Mouse (Mus musculus) CH12.LX (cell line): Measurements from ENCODE around the gene Pgm5. TPM values are rescaled to one million over a fixed set of nuclear protein-coding genes. Genes with fewer than 3 reads are reported as not detected.

Source experiments
- DNase-seq: peaks from one replicate; pipeline ENCODE4 v3.0.0-alpha.2; 2013; ENCODE audit errors: extremely low read depth
- H3K27ac ChIP-seq: 2 replicates; pipeline ENCODE4 v1.5.1; 2012; ENCODE audit warnings: low read depth, mild to moderate bottlenecking, control low read depth, moderate library complexity; ENCODE audit not compliant: insufficient read depth
- H3K27me3 ChIP-seq: replicated peaks from 2 replicates; pipeline ENCODE3; 2012; ENCODE audit warnings: inconsistent platforms
- H3K36me3 ChIP-seq, 2 experiments: replicated peaks in 1 of 2; 2 replicates each; pipeline versions ENCODE3 to v1.6.1; 2012; ENCODE audit warnings: inconsistent platforms in 1 of 2, low read length in 1 of 2, mild to moderate bottlenecking in 1 of 2, mixed read lengths in 1 of 2, moderate library complexity in 1 of 2; ENCODE audit not compliant: control insufficient read depth in 1 of 2, insufficient read depth in 1 of 2
- H3K4me1 ChIP-seq, 2 experiments: 2 replicates each; pipeline ENCODE4 v1.6.1; 2012; ENCODE audit warnings: inconsistent platforms in 1 of 2, moderate library complexity in 1 of 2; ENCODE audit not compliant: insufficient read depth in 2 of 2, control insufficient read depth in 1 of 2
- H3K4me2 ChIP-seq: 2 replicates; pipeline ENCODE4 v1.6.1; 2012; ENCODE audit warnings: low read depth, mild to moderate bottlenecking, control low read depth; ENCODE audit not compliant: poor library complexity, insufficient read depth, severe bottlenecking
- H3K4me3 ChIP-seq, 3 experiments: fragments of 150-350 bp in 1 of 3; sonication (generic) in 1 of 3; replicated peaks in 1 of 3; 2 replicates each; pipeline versions ENCODE3 to v1.5.1; 2011 to 2012; ENCODE audit warnings: low read depth in 2 of 3, low read length in 2 of 3, mild to moderate bottlenecking in 2 of 3, moderate library complexity in 2 of 3, control low read depth in 1 of 3, improper control_type of control experiment in 1 of 3, inconsistent platforms in 1 of 3, mixed read lengths in 1 of 3; ENCODE audit not compliant: poor library complexity in 1 of 3
- H3K79me2 ChIP-seq: replicated peaks from 2 replicates; pipeline ENCODE4 v1.6.1; 2012; ENCODE audit warnings: mild to moderate bottlenecking, moderate library complexity; ENCODE audit not compliant: control insufficient read depth, poor library complexity, insufficient read depth, severe bottlenecking; ENCODE audit errors: extremely low read depth
- H3K9ac ChIP-seq: 2 replicates; pipeline ENCODE4 v1.6.1; 2012; ENCODE audit warnings: low read depth, mild to moderate bottlenecking, control low read depth, moderate library complexity; ENCODE audit not compliant: insufficient read depth
- H3K9me3 ChIP-seq: replicated peaks from 2 replicates; pipeline ENCODE3; 2012; ENCODE audit warnings: low read length, inconsistent platforms, mixed read lengths
- BHLHE40 ChIP-seq: IDR thresholded peaks from 2 replicates; pipeline ENCODE4 v1.6.1; 2011; ENCODE audit warnings: mild to moderate bottlenecking, low read depth, low read length, improper control_type of control experiment
- CTCF ChIP-seq, 2 experiments: IDR thresholded peaks in 1 of 2; conservative IDR thresholded peaks in 1 of 2; 2 replicates each; pipeline ENCODE4 v1.5.1; 2011 to 2012; ENCODE audit warnings: low read depth in 2 of 2, low read length in 2 of 2, improper control_type of control experiment in 1 of 2, inconsistent platforms in 1 of 2, mild to moderate bottlenecking in 1 of 2, moderate library complexity in 1 of 2
- EP300 ChIP-seq: IDR thresholded peaks from 2 replicates; pipeline ENCODE4 v1.6.1; 2011; ENCODE audit warnings: low read length, improper control_type of control experiment
- ETS1 ChIP-seq: conservative IDR thresholded peaks from 2 replicates; pipeline ENCODE4 v1.6.1; 2012; ENCODE audit warnings: low read depth, mild to moderate bottlenecking, inconsistent platforms, low read length, improper control_type of control experiment, moderate library complexity
- JUN ChIP-seq: IDR thresholded peaks from 2 replicates; pipeline ENCODE4 v1.6.1; 2011; ENCODE audit warnings: low read depth, mild to moderate bottlenecking, low read length, improper control_type of control experiment, moderate library complexity; ENCODE audit not compliant: insufficient read depth
- JUND ChIP-seq: conservative IDR thresholded peaks from 2 replicates; pipeline ENCODE4 v1.6.1; 2011; ENCODE audit warnings: low read depth, low read length, improper control_type of control experiment
- KAT2A ChIP-seq: IDR thresholded peaks from 2 replicates; pipeline ENCODE4 v1.6.1; 2012; ENCODE audit warnings: low read length, improper control_type of control experiment, inconsistent platforms; ENCODE audit not compliant: insufficient replicate concordance
- MAFK ChIP-seq: IDR thresholded peaks from 2 replicates; pipeline ENCODE4 v1.6.1; 2011; ENCODE audit warnings: low read length, improper control_type of control experiment; ENCODE audit not compliant: insufficient replicate concordance
- MAZ ChIP-seq: IDR thresholded peaks from 2 replicates; pipeline ENCODE4 v1.6.1; 2012; ENCODE audit warnings: low read depth, mild to moderate bottlenecking, inconsistent platforms, low read length, improper control_type of control experiment, moderate library complexity
- MXI1 ChIP-seq: IDR thresholded peaks from 2 replicates; pipeline ENCODE4 v1.6.1; 2011; ENCODE audit warnings: mild to moderate bottlenecking, low read depth, low read length, improper control_type of control experiment
- MYC ChIP-seq: IDR thresholded peaks from 2 replicates; pipeline ENCODE4 v1.6.1; 2011; ENCODE audit warnings: low read depth, mild to moderate bottlenecking, improper control_type of control experiment, low read length
- NELFE ChIP-seq: IDR thresholded peaks from 2 replicates; pipeline ENCODE4 v1.6.1; 2011; ENCODE audit warnings: low read depth, low read length, improper control_type of control experiment
- NRF1 ChIP-seq: IDR thresholded peaks from 2 replicates; pipeline ENCODE4 v1.6.1; 2014; ENCODE audit warnings: low read depth, mild to moderate bottlenecking, inconsistent platforms, low read length, improper control_type of control experiment, moderate library complexity
- PAX5 ChIP-seq: IDR thresholded peaks from 2 replicates; pipeline ENCODE4 v1.6.1; 2012; ENCODE audit warnings: low read length, inconsistent platforms, mixed read lengths
- TBP ChIP-seq: conservative IDR thresholded peaks from 2 replicates; pipeline ENCODE4 v1.6.1; 2011; ENCODE audit warnings: low read depth, low read length, improper control_type of control experiment
- USF1 ChIP-seq: IDR thresholded peaks from 2 replicates; pipeline ENCODE4 v1.6.1; 2014; ENCODE audit warnings: low read depth, mild to moderate bottlenecking, inconsistent platforms, low read length, improper control_type of control experiment
- USF2 ChIP-seq: conservative IDR thresholded peaks from 2 replicates; pipeline ENCODE4 v1.6.1; 2011; ENCODE audit warnings: low read depth, low read length, improper control_type of control experiment
- ZC3H11A ChIP-seq: IDR thresholded peaks from 2 replicates; pipeline ENCODE4 v1.6.1; 2012; ENCODE audit warnings: low read depth, mild to moderate bottlenecking, inconsistent platforms, low read length, improper control_type of control experiment
- ZKSCAN1 ChIP-seq: IDR thresholded peaks from 2 replicates; pipeline ENCODE4 v1.6.1; 2012; ENCODE audit warnings: low read depth, inconsistent platforms, low read length, improper control_type of control experiment, borderline replicate concordance
- dilution Hi-C: fragments of 300-500 bp; cut with MboI; formaldehyde crosslinking; loops from 2 replicates; pipeline ENCODE4 v1.14.3; 2020; ENCODE audit warnings: low sequenced_read_pairs; ENCODE audit not compliant: extremely low pct_unique_long_range_greater_than_20kb, extremely low pct_ligation_motif_present
- in situ Hi-C: fragments of 300-500 bp; cut with MboI; formaldehyde crosslinking; loops from 3 replicates; pipeline ENCODE4 v1.14.3; 2019; ENCODE audit warnings: low sequenced_read_pairs, low pct_ligation_motif_present, low pct_unique_long_range_greater_than_20kb, mixed read lengths
- polyA plus RNA-seq: library from polyadenylated mRNA; unstranded; fragments of >175 nt; gene quantifications from 2 replicates; pipeline ENCODE4 v1.2.1, GENCODE M21; 2012; ENCODE audit warnings: low read depth; ENCODE audit not compliant: insufficient read length
- total RNA-seq, 2 experiments: library from RNA; depleted of rRNA; stranded (reverse); fragments of 300-350 nt in 1 of 2; fragments of >200 nt in 1 of 2; gene quantifications; 2 replicates each; pipeline ENCODE4 v1.2.3; 2012 to 2014

The Pgm5 gene
- total and polyA plus RNA-seq, 3 experiments = not detected

- Histone ChIP-seq H3K36me3 (no peaks in the 10 kb centered on the region), H3K27me3 (no peaks in the 10 kb centered on the region), H3K27ac (no peak overlapping the region), H3K4me1 (peaks cover 0 to 9% of the 10 kb centered on the region in 2 experiments; a peak in 2 of 4 replicates), H3K4me3 (no peak overlapping the region), H3K9ac (no peak overlapping the region), H3K79me2 (no peaks in the 10 kb centered on the region), H3K4me2 (no peak overlapping the region), H3K9me3 (no peaks in the 10 kb centered on the region)
- in situ Hi-C loops (no loop called here), dilution Hi-C loops (no loop called here)
- DNase-seq = peak; percentile 2
- TF ChIP-seq MXI1 = no peak
- no peak for TF ChIP-seq MAFK
- no peak for TF ChIP-seq USF2
- TF ChIP-seq, all 38 proteins: peak for 0
Measured at GRCm38 (mm10) chr19:24824517-24824916, 37.1 kb downstream of the Pgm5 start.

- no peak overlapping the region for H3K4me2 ChIP-seq
- TF ChIP-seq BHLHE40 (no peak), NRF1 (no peak), EP300 (no peak), ETS1 (no peak)
- TF ChIP-seq, all 38 proteins: peak for 0
- Histone ChIP-seq H3K9me3 (no peaks in the 10 kb centered on the region), H3K4me3 (no peak overlapping the region), H3K9ac (no peak overlapping the region), H3K27me3 (no peaks in the 10 kb centered on the region), H3K36me3 (no peaks in the 10 kb centered on the region), H3K79me2 (no peaks in the 10 kb centered on the region), H3K4me1 (peaks cover 0 to 4% of the 10 kb centered on the region in 2 experiments; a peak in 1 of 4 replicates), H3K27ac (no peak overlapping the region)
- dilution Hi-C loops (no loop called here), in situ Hi-C loops (no loop called here)
- no peak for DNase-seq
Measured at GRCm38 (mm10) chr19:24815661-24816221, 45.9 kb downstream of the Pgm5 start.

GRCm38 (mm10) chr19:24812861-24813293 is 48.8 kb downstream of the Pgm5 start:
- Histone ChIP-seq H3K4me1 (peaks cover 0 to 4% of the 10 kb centered on the region in 2 experiments; a peak in 1 of 4 replicates), H3K36me3 (no peaks in the 10 kb centered on the region), H3K9ac (no peak overlapping the region), H3K27ac (no peak overlapping the region), H3K27me3 (no peaks in the 10 kb centered on the region), H3K4me3 (no peak overlapping the region), H3K9me3 (no peaks in the 10 kb centered on the region), H3K4me2 (no peak overlapping the region), H3K79me2 (no peaks in the 10 kb centered on the region)
- dilution Hi-C loops (no loop called here), in situ Hi-C loops (no loop called here)
- DNase-seq = no peak
- TF ChIP-seq ZC3H11A = no peak
- TF ChIP-seq MXI1 = no peak
- no peak for TF ChIP-seq MAZ
- TF ChIP-seq PAX5 = no peak
- no peak for TF ChIP-seq MYC
- no peak for TF ChIP-seq CTCF (conservative IDR thresholded peaks at IDR 0.05 in 1 of 2, IDR thresholded peaks at IDR 0.05 in 1 of 2; ENCODE audit: low read depth in 2 of 2, low read length in 2 of 2)
- TF ChIP-seq BHLHE40 = no peak
- TF ChIP-seq MAFK = no peak
- no peak for TF ChIP-seq KAT2A
- TF ChIP-seq TBP = no peak
- TF ChIP-seq JUN = no peak
- TF ChIP-seq JUND = no peak
- TF ChIP-seq NELFE = no peak
- no peak for TF ChIP-seq ZKSCAN1
- TF ChIP-seq EP300 = no peak
- no peak for TF ChIP-seq USF1
- TF ChIP-seq ETS1 = no peak
